Mouse (Mus musculus): ENCODE measurements at regions not wholly inside any gene's neighbourhood (a gene's known extent, or its start where the extent isn't known, plus 50 kb on each side); places are given as distances from the start of the nearest gene placed in this dataset.

GRCm38 (mm10) chr2:63920997-63921396 is 176.8 kb downstream of the Fign start:
- CTCF ChIA-PET: no interaction called here

- CTCF ChIA-PET: no interaction called here
Observed at GRCm38 (mm10) chr2:63920019-63920418, 177.8 kb downstream of the Fign start.

- CTCF ChIA-PET: no interaction called here
Observed at GRCm38 (mm10) chr2:63900644-63901043, 197.2 kb downstream of the Fign start.

- CTCF ChIA-PET: no interaction called here
Observed at GRCm38 (mm10) chr2:63878477-63878876, 219.4 kb downstream of the Fign start.

- CTCF ChIA-PET: no interaction called here
Observed at GRCm38 (mm10) chr2:63877387-63877786, 220.5 kb downstream of the Fign start.

- CTCF ChIA-PET: no interaction called here
Observed at GRCm38 (mm10) chr2:63876375-63876774, 221.5 kb downstream of the Fign start.

GRCm38 (mm10) chr2:63875101-63875500 is 222.7 kb downstream of the Fign start:
- CTCF ChIA-PET: no interaction called here

- CTCF ChIA-PET: interaction anchor here (0.7 kb wide), 1 partner anchor 95 kb away, joined by 4 read pairs; no protein-coding TSS in a partner anchor
Observed at GRCm38 (mm10) chr2:63866524-63866923, 231.3 kb downstream of the Fign start.

GRCm38 (mm10) chr2:63861821-63862220 is 236.0 kb downstream of the Fign start:
- CTCF ChIA-PET: no interaction called here

- CTCF ChIA-PET: no interaction called here
Observed at GRCm38 (mm10) chr2:63856462-63857054, 241.3 kb downstream of the Fign start.

- CTCF ChIA-PET: no interaction called here
Observed at GRCm38 (mm10) chr2:63855476-63855875, 242.4 kb downstream of the Fign start.

- CTCF ChIA-PET: no interaction called here
Observed at GRCm38 (mm10) chr2:63854198-63854875, 243.5 kb downstream of the Fign start.

GRCm38 (mm10) chr2:63853226-63853625 is 244.6 kb downstream of the Fign start:
- CTCF ChIA-PET: no interaction called here

- CTCF ChIA-PET: no interaction called here
Observed at GRCm38 (mm10) chr2:63852287-63852686, 245.6 kb downstream of the Fign start.

GRCm38 (mm10) chr2:63850033-63850432 is 247.8 kb downstream of the Fign start:
- CTCF ChIA-PET: no interaction called here

GRCm38 (mm10) chr2:63849486-63849885 is 248.4 kb downstream of the Fign start:
- CTCF ChIA-PET: no interaction called here

GRCm38 (mm10) chr2:63832041-63832714 is 265.7 kb downstream of the Fign start:
- CTCF ChIA-PET: no interaction called here

GRCm38 (mm10) chr2:63830431-63830830 is 267.4 kb downstream of the Fign start:
- CTCF ChIA-PET: no interaction called here

GRCm38 (mm10) chr2:63828633-63829032 is 269.2 kb downstream of the Fign start:
- CTCF ChIA-PET: no interaction called here

GRCm38 (mm10) chr2:63819440-63819839 is 278.4 kb downstream of the Fign start:
- CTCF ChIA-PET: no interaction called here

Measured in spleen, embryonic (tissue).